Mouse (Mus musculus) liver, embryonic 11.5 days (tissue): ENCODE results near the gene Traf1. TPM values are rescaled to one million over a fixed set of nuclear protein-coding genes. Genes with fewer than 3 reads are reported as not detected.

Experiments used
- ATAC-seq: fragments of 200-750 bp; cut with Nextera tagmentation; replicated peaks from 2 replicates; pipeline ENCODE4 v1.8.0; 2017; ENCODE audit warnings: moderate number of reproducible peaks, mild to moderate bottlenecking, moderate TSS enrichment, moderate library complexity; ENCODE audit not compliant: low FRiP score
- DNase-seq: peaks from one replicate; pipeline ENCODE4 v3.0.0-alpha.2; 2017; ENCODE audit warnings: low spot score
- H3K27ac ChIP-seq: fragments of 300-500 bp; sonication (generic); 2 replicates; pipeline ENCODE4 v1.5.1; 2014; ENCODE audit warnings: mild to moderate bottlenecking, low read depth, low read length, control low read depth
- H3K27me3 ChIP-seq: fragments of 300-500 bp; sonication (generic); replicated peaks from 2 replicates; pipeline ENCODE4 v1.6.1; 2014; ENCODE audit warnings: low read length, mixed read lengths; ENCODE audit not compliant: control insufficient read depth, insufficient read depth
- H3K36me3 ChIP-seq: fragments of 300-500 bp; sonication (generic); 2 replicates; pipeline ENCODE4 v1.6.1; 2014; ENCODE audit warnings: mild to moderate bottlenecking, low read length, moderate library complexity, mixed read lengths; ENCODE audit not compliant: control insufficient read depth, insufficient read depth
- H3K4me1 ChIP-seq: fragments of 300-500 bp; sonication (generic); replicated peaks from 2 replicates; pipeline ENCODE4 v1.6.1; 2014; ENCODE audit warnings: low read length, mixed read lengths; ENCODE audit not compliant: control insufficient read depth, insufficient read depth
- H3K4me2 ChIP-seq: fragments of 300-500 bp; sonication (generic); 2 replicates; pipeline ENCODE4 v1.6.1; 2014; ENCODE audit warnings: mild to moderate bottlenecking, control low read depth, moderate library complexity
- H3K4me3 ChIP-seq: fragments of 300-500 bp; sonication (generic); 2 replicates; pipeline ENCODE4 v1.5.1; 2014; ENCODE audit warnings: low read depth, low read length, control low read depth
- H3K9ac ChIP-seq: fragments of 300-500 bp; sonication (generic); 2 replicates; pipeline ENCODE4 v1.6.1; 2014; ENCODE audit warnings: low read depth, low read length, control low read depth
- H3K9me3 ChIP-seq: fragments of 300-500 bp; sonication (generic); 2 replicates; pipeline ENCODE4 v1.6.1; 2016; ENCODE audit warnings: low read length, inconsistent platforms, mixed read lengths; ENCODE audit not compliant: control insufficient read depth
- WGBS: fragments of 180-500 bp; shearing (Covaris S2); extraction: QIAGEN DNeasy Blood & Tissue Kit; methylation state at CpG from one replicate; pipeline ENCODE4 v1.1.7; 2014; 5-methylcytosine and 5-hydroxymethylcytosine counted together
- polyA plus RNA-seq: library from polyadenylated mRNA; unstranded; fragments of >200 nt; fragmentation: Nextera tagmentation; extraction: Ambion mirVana; gene quantifications from 2 replicates; pipeline ENCODE4 v1.2.1, GENCODE M21; 2014

Traf1 gene
- polyA plus RNA-seq, 1 experiment from 2014 or later: 0.38 TPM

DNA sequence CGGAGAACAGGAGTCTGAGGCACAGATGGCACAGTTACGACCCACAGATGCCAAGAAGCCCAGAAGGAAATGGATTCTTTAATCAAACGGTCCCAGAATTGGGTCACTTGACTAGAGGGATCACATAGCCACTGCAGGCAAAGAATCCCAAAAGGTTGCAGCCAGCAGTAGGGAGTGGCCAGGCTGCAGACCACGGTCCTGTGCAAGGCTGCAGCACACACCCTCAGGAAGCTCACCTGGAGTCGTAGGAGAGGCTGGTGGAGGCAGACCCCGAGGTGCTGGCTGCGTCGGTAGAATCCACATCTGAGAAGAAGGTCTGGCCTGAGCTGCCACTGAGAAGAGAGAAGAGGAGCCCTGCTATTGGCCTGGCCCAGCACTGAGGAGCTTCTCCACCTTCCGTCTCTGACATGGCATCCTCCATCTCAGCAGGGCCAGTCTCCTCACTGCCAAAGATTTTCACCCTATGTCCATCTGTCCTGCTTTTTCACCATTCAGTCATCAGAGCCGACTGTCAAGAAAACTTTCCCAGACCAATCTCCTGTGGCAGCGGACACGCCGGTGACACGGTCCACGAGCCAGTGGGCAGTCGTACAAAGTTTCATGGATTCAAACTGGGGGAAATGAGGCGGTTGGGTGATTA is 64.6 kb downstream of the Traf1 start:
- Histone ChIP-seq H3K4me2 (no peak overlapping the region), H3K4me3 (no peak overlapping the region), H3K27me3 (no peaks in the 10 kb centered on the region), H3K27ac (no peak overlapping the region), H3K36me3 (no peaks in the 10 kb centered on the region), H3K9ac (no peak overlapping the region), H3K9me3 (no peaks in the 10 kb centered on the region), H3K4me1 (no peaks in the 10 kb centered on the region)
- WGBS: 84% methylated on average over 17 of the region's 17 CpGs
- no peak for ATAC-seq
- no peak for DNase-seq

DNA sequence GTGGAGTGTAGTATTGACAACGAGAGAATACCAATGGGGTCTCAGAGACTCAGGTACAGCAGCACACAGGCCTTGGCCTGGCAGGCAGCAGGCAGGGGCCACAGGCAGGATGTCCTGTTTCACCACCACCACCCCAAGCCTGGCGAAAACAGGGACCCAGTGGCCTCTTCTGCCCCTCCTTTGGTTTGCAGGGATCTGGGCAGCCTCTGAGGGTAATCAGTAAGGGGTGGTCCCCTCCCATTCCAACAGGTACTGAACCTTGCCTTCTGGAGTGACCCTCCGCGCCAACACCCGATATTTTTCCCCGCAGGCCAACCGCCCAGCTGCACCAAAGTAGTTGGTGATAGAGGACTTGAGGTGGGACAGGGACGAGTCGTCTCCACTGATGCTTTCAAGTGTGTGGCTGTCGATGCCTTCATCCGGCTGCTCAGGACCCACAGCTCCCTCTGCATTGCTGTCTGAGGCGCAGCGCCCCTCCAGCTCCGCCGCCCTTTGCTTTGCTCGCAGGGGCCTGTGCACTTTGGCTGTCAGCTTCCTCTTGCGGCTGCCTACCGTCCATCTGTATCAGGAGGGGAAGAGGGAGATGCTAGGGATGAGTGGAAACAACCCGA is 66.0 kb downstream of the Traf1 start:
- Histone ChIP-seq H3K27ac (no peak overlapping the region), H3K9me3 (no peaks in the 10 kb centered on the region), H3K4me1 (no peaks in the 10 kb centered on the region), H3K4me2 (no peak overlapping the region), H3K4me3 (no peak overlapping the region), H3K36me3 (no peaks in the 10 kb centered on the region), H3K9ac (no peak overlapping the region), H3K27me3 (no peaks in the 10 kb centered on the region)
- 75% methylated on average over 19 of the region's 19 CpGs for WGBS
- ATAC-seq (no peak), DNase-seq (no peak)

DNA sequence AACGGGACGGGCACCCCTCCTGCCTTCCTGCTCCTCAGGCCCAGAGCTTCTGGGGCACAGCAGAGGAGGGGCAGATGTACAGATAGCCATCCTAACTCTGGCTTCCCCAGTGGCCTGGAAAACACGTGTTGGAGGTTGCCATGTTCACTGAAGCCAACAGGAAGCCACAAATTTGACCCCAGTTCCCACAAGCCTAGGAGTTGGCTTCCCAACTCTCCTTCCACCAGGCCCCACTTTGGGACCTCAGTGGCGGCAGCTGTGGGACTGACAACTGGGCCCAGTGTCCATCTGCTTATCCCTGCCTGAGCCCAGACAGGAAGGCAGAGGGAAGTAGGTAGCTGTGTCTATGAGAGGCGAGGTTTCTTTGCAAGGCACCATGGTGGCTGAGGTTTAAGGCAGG is 67.6 kb downstream of the Traf1 start:
- DNase-seq (no peak), ATAC-seq (no peak)
- Histone ChIP-seq H3K27me3 (no peaks in the 10 kb centered on the region), H3K4me3 (no peak overlapping the region), H3K4me2 (no peak overlapping the region), H3K9me3 (no peaks in the 10 kb centered on the region), H3K36me3 (no peaks in the 10 kb centered on the region), H3K9ac (no peak overlapping the region), H3K4me1 (no peaks in the 10 kb centered on the region), H3K27ac (no peak overlapping the region)
- WGBS: 49% methylated on average over 5 of the region's 5 CpGs

Other genes with a start within 250 kb of the Traf1 start
- 80.3 and 88.3 TPM in 2 replicates for gene Gapvd1, start 206.5 kb downstream of the Traf1 start, polyA plus RNA-seq
- 964 and 1,028 TPM in 2 replicates for gene Hspa5, start 189.8 kb downstream of the Traf1 start, polyA plus RNA-seq
- 43.5 and 56.5 TPM in 2 replicates for gene Rabepk, start 161.9 kb downstream of the Traf1 start, polyA plus RNA-seq
- gene Fbxw2, start 135.5 kb downstream of the Traf1 start, polyA plus RNA-seq: 78.7 and 81.2 TPM in 2 replicates
- gene Gm34653, start 128.8 kb downstream of the Traf1 start, polyA plus RNA-seq: not detected in 2 replicates
- 2.5 and 2.7 TPM in 2 replicates for gene Cutal, start 87.4 kb downstream of the Traf1 start, polyA plus RNA-seq
- 138 and 147 TPM in 2 replicates for gene Psmd5, start 86.8 kb downstream of the Traf1 start, polyA plus RNA-seq
- 4.5 and 5.2 TPM in 2 replicates for gene Phf19, start 47.7 kb downstream of the Traf1 start, polyA plus RNA-seq
- gene Hc, start 99.7 kb upstream of the Traf1 start, polyA plus RNA-seq: 10.0 and 10.5 TPM in 2 replicates
- 0.99 and 2.5 TPM in 2 replicates for gene AI182371, start 139.8 kb upstream of the Traf1 start, polyA plus RNA-seq
- gene Cntrl, start 147.7 kb upstream of the Traf1 start, polyA plus RNA-seq: 18.4 and 22.7 TPM in 2 replicates
- 192 and 201 TPM in 2 replicates for gene Rab14, start 239.3 kb upstream of the Traf1 start, polyA plus RNA-seq